Comparison of ENCODE assay signal across 32 mouse cellular contexts in the genomic region with DNA sequence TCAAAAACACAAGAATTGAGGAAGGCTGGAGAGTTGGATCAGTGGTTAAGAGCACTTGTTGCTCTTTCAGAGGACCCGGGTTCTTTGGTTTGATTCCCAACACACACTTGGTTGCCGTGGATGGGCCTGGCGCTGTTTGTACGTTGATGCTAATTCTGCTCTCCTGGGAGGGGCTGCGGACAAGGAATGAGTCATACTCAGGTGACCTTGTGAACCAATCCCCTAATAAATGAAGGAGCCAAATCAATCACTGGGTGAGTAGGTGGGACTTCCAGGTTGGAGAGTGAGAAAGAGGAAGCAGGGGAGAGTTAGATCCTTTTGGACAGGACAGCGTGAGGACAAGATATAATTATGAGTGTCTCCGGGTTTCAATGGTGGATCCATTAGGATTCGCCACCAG. TPM values are rescaled to one million over a fixed set of nuclear protein-coding genes. Genes with fewer than 3 reads are reported as not detected.
A peak's percentile ranks its signal among the peaks of the same experiment; 100 is the strongest.
DNase-seq lines count a peak whose midpoint lies in the region; ATAC-seq and TF ChIP-seq lines count a peak whose summit lies in the region.
"Had no signal": no experiment of that assay in that cellular context is flagged by ENCODE, and none has a peak within 500 bp of the region (broad histone marks: within the 10 kb centered on the region; RNA-seq: fewer than 3 reads in every experiment).

No protein-coding gene starts in this region.

- peaks cover 4% of the 10 kb centered on the region; the same call in 1 of the 2 replicates for H3K9me3 ChIP-seq in liver, embryonic 12.5 days (replicated peaks)
- no peaks in the 10 kb centered on the region for H3K9me3 ChIP-seq in liver, postnatal 0 days (ENCODE audit: low read length)
- no peaks in the 10 kb centered on the region for H3K9me3 ChIP-seq in forebrain, embryonic 11.5 days (ENCODE audit: control insufficient read depth, low read length)
- H3K9me3 ChIP-seq: embryonic facial prominence, embryonic 10.5 days; embryonic facial prominence, embryonic 13.5 days; forebrain, embryonic 13.5 days; heart, embryonic 15.5 days; hindbrain, embryonic 10.5 days; intestine, embryonic 15.5 days had no signal

- no peak for TF ChIP-seq EP300 in liver, postnatal 0 days (IDR thresholded peaks at IDR 0.05; ENCODE audit: low read depth)

- peaks cover 65% of the 10 kb centered on the region for H3K4me1 ChIP-seq in liver, embryonic 12.5 days
- peaks cover 40% of the 10 kb centered on the region for H3K4me1 ChIP-seq in liver, postnatal 0 days (ENCODE audit: insufficient read depth)
- H3K4me1 ChIP-seq in forebrain, embryonic 11.5 days (replicated peaks; ENCODE audit: control insufficient read depth, insufficient read depth, low read length) = 0 out of 2 replicates have a peak, but pooled peaks cover 3% of the 10 kb centered on the region

- no peak for DNase-seq in liver, postnatal 0 days
- DNase-seq in ES-CJ7 (ENCODE audit: low read depth, low spot score) (peak; percentile 89), ZHBTc4 (ENCODE audit: low read depth, low spot score) (peak; percentile 88)
- no peak for DNase-seq in urinary bladder, postnatal 10 days (ENCODE audit: low spot score)
- DNase-seq in forebrain, embryonic 11.5 days (ENCODE audit: low spot score) = no peak
- DNase-seq in heart, adult 11 months = no peak
- DNase-seq: adrenal gland, adult 2 months; adrenal gland, postnatal 14 days; cerebellum, adult 11 months; cerebellum, adult 8-10 months; cerebellum, postnatal 10 days; cerebellum, postnatal 36 days; embryo, embryonic 11 days; gastrocnemius, adult 2 months; gastrocnemius, postnatal 14 days; heart, adult 18-20 months; heart, postnatal 10 days; heart, postnatal 36 days; kidney, adult 11 months had no signal

- WGBS in liver, embryonic 12.5 days (ENCODE audit: insufficient replicate concordance) = 92% methylated on average over 8 of the region's 8 CpGs
- 96% methylated on average over 8 of the region's 8 CpGs for WGBS in liver, postnatal 0 days (ENCODE audit: insufficient replicate concordance)
- 95% methylated on average over 8 of the region's 8 CpGs for WGBS in forebrain, embryonic 11.5 days

- no peak overlapping the region for H3K4me3 ChIP-seq in liver, embryonic 12.5 days
- no peak overlapping the region for H3K4me3 ChIP-seq in liver, postnatal 0 days (ENCODE audit: low read depth, low read length)
- no peak overlapping the region for H3K4me3 ChIP-seq in forebrain, embryonic 11.5 days (ENCODE audit: low read depth, low read length)
- H3K4me3 ChIP-seq: embryonic facial prominence, embryonic 10.5 days; embryonic facial prominence, embryonic 13.5 days; erythroblast, embryonic 14.5 days; forebrain, embryonic 13.5 days; gastrocnemius, adult 2 months; heart, embryonic 15.5 days; hindbrain, embryonic 10.5 days; hindbrain, embryonic 13.5 days; intestine, embryonic 15.5 days had no signal

- H3K27ac ChIP-seq in liver, embryonic 12.5 days = peak overlapping the region; percentile 15; the same call in 1 of the 2 replicates
- H3K27ac ChIP-seq in liver, postnatal 0 days (ENCODE audit: low read depth) = no peak overlapping the region
- H3K27ac ChIP-seq in forebrain, embryonic 11.5 days (ENCODE audit: low read depth, low read length) = no peak overlapping the region
- H3K27ac ChIP-seq: embryonic facial prominence, embryonic 10.5 days; embryonic facial prominence, embryonic 13.5 days; forebrain, embryonic 13.5 days; gastrocnemius, adult 2 months; heart, embryonic 15.5 days; hindbrain, embryonic 10.5 days; hindbrain, embryonic 13.5 days; intestine, embryonic 15.5 days had no signal

- no peak for TF ChIP-seq CTCF in liver, postnatal 0 days (IDR thresholded peaks at IDR 0.05; ENCODE audit: low read depth)

- H3K27me3 ChIP-seq in liver, embryonic 12.5 days (replicated peaks) = no peaks in the 10 kb centered on the region
- no peaks in the 10 kb centered on the region for H3K27me3 ChIP-seq in liver, postnatal 0 days (ENCODE audit: insufficient read depth, low read length)
- H3K27me3 ChIP-seq in forebrain, embryonic 11.5 days (ENCODE audit: control insufficient read depth, insufficient read depth, low read length) = no peaks in the 10 kb centered on the region
- H3K27me3 ChIP-seq: forebrain, embryonic 13.5 days; heart, embryonic 15.5 days; hindbrain, embryonic 13.5 days; intestine, embryonic 15.5 days had no signal

- no peak overlapping the region for H3K9ac ChIP-seq in liver, embryonic 12.5 days
- H3K9ac ChIP-seq in liver, postnatal 0 days (replicated peaks) = no peak overlapping the region
- H3K9ac ChIP-seq in forebrain, embryonic 11.5 days (ENCODE audit: low read length) = no peak overlapping the region
- H3K9ac ChIP-seq: embryonic facial prominence, embryonic 13.5 days; forebrain, embryonic 13.5 days; heart, embryonic 15.5 days; hindbrain, embryonic 13.5 days; intestine, embryonic 15.5 days had no signal

- no peak for ATAC-seq in liver, embryonic 12.5 days
- ATAC-seq in liver, postnatal 0 days = no peak
- ATAC-seq in forebrain, embryonic 11.5 days (replicated peaks; ENCODE audit: low FRiP score) = no peak
- ATAC-seq: CD4-positive, CD25-positive, alpha-beta regulatory T cell, adult 4 months; forebrain, embryonic 13.5 days; forebrain, embryonic 16.5 days; hindbrain, embryonic 16.5 days; intestine, embryonic 15.5 days had no signal

- 0 out of 2 replicates have a peak, but pooled peaks cover 3% of the 10 kb centered on the region for H3K36me3 ChIP-seq in liver, embryonic 12.5 days
- H3K36me3 ChIP-seq in liver, postnatal 0 days (replicated peaks; ENCODE audit: insufficient read depth, low read length) = no peaks in the 10 kb centered on the region
- no peaks in the 10 kb centered on the region for H3K36me3 ChIP-seq in forebrain, embryonic 11.5 days (ENCODE audit: control insufficient read depth, insufficient read depth, low read length)
- H3K36me3 ChIP-seq: embryonic facial prominence, embryonic 10.5 days; embryonic facial prominence, embryonic 13.5 days; heart, embryonic 15.5 days; hindbrain, embryonic 10.5 days; hindbrain, embryonic 13.5 days; intestine, embryonic 15.5 days had no signal

- H3K4me2 ChIP-seq in liver, embryonic 12.5 days = no peak overlapping the region
- H3K4me2 ChIP-seq in liver, postnatal 0 days (ENCODE audit: low read depth, low read length) = no peak overlapping the region
- no peak overlapping the region for H3K4me2 ChIP-seq in forebrain, embryonic 11.5 days (ENCODE audit: low read depth, low read length, severe bottlenecking)
- H3K4me2 ChIP-seq: embryonic facial prominence, embryonic 13.5 days; forebrain, embryonic 13.5 days; heart, embryonic 11.5 days; heart, embryonic 15.5 days; hindbrain, embryonic 13.5 days; intestine, embryonic 15.5 days had no signal

RNA-seq across cellular contexts. Expression of a gene that starts 39.2 kb away (rescaled TPM):
- 52.5 and 56.7 TPM in 2 replicates for polyA plus RNA-seq in liver, embryonic 12.5 days (2016; fragmentation: Nextera tagmentation; extraction: Ambion mirVana)
- polyA plus RNA-seq in liver, postnatal 0 days (2015; fragmentation: Nextera tagmentation; extraction: Ambion mirVana) = 39.4 and 40.1 TPM in 2 replicates
- polyA plus RNA-seq in forebrain, embryonic 11.5 days (2014; fragmentation: Nextera tagmentation; extraction: Ambion mirVana) = 34.1 and 45.0 TPM in 2 replicates

Comparison
In these comparisons a context has a peak if more than half of its experiments do, and no peak if none do; other contexts are left out.
1. DNase-seq: peak in ES-CJ7 (single experiment) and ZHBTc4 (single experiment); none in liver, postnatal 0 days (single experiment), urinary bladder, postnatal 10 days (single experiment), forebrain, embryonic 11.5 days (single experiment) and heart, adult 11 months (single experiment).